Mouse (Mus musculus): Measurements from ENCODE around the gene Tgfa. TPM values are rescaled to one million over a fixed set of nuclear protein-coding genes. Genes with fewer than 3 reads are reported as not detected.

Gene Tgfa
- total and polyA plus RNA-seq, 3 experiments: 15.0 to 49.0 (median 18.2) TPM

GRCm38 (mm10) chr6:86186106-86186955 is 8.7 kb upstream of the Tgfa start:
- DNase-seq: no peak

- no peak for DNase-seq
Measured at GRCm38 (mm10) chr6:86188741-86189480, 6.1 kb upstream of the Tgfa start.

- DNase-seq: no peak
Measured at GRCm38 (mm10) chr6:86190622-86191021, 4.4 kb upstream of the Tgfa start.

GRCm38 (mm10) chr6:86192978-86193377 is 2.0 kb upstream of the Tgfa start:
- DNase-seq: no peak

- DNase-seq: peak; percentile 70
Measured at GRCm38 (mm10) chr6:86193879-86194278, 1.1 kb upstream of the Tgfa start.

- DNase-seq: no peak
Measured at GRCm38 (mm10) chr6:86196034-86196433, 1.0 kb downstream of the Tgfa start.

GRCm38 (mm10) chr6:86197150-86197862 is 2.3 kb downstream of the Tgfa start:
- no peak for DNase-seq

GRCm38 (mm10) chr6:86200934-86201333 is 5.9 kb downstream of the Tgfa start:
- no peak for DNase-seq

GRCm38 (mm10) chr6:86203101-86203500 is 8.1 kb downstream of the Tgfa start:
- DNase-seq: no peak

GRCm38 (mm10) chr6:86206014-86206413 is 11.0 kb downstream of the Tgfa start:
- no peak for DNase-seq

GRCm38 (mm10) chr6:86206985-86207384 is 12.0 kb downstream of the Tgfa start:
- no peak for DNase-seq

- no peak for DNase-seq
Measured at GRCm38 (mm10) chr6:86209133-86210016, 14.4 kb downstream of the Tgfa start.

GRCm38 (mm10) chr6:86210017-86210408 is 15.0 kb downstream of the Tgfa start:
- DNase-seq: no peak

GRCm38 (mm10) chr6:86210619-86211018 is 15.6 kb downstream of the Tgfa start:
- DNase-seq: no peak

- DNase-seq: no peak
Measured at GRCm38 (mm10) chr6:86211081-86211763, 16.2 kb downstream of the Tgfa start.

- peak; percentile 80 for DNase-seq
Measured at GRCm38 (mm10) chr6:86212871-86213640, 18.0 kb downstream of the Tgfa start.

GRCm38 (mm10) chr6:86218066-86218465 is 23.0 kb downstream of the Tgfa start:
- DNase-seq: no peak

- DNase-seq: no peak
Measured at GRCm38 (mm10) chr6:86218739-86219138, 23.7 kb downstream of the Tgfa start.

- peak; percentile 89 for DNase-seq
Measured at GRCm38 (mm10) chr6:86219494-86219893, 24.5 kb downstream of the Tgfa start.

GRCm38 (mm10) chr6:86220171-86220570 is 25.1 kb downstream of the Tgfa start:
- DNase-seq: no peak
